Mouse (Mus musculus) layer of hippocampus, postnatal 25 days (tissue): Measurements from ENCODE around the gene Zmynd12. TPM values are rescaled to one million over a fixed set of nuclear protein-coding genes. Genes with fewer than 3 reads are reported as not detected.

Experiments
- DNase-seq, 2 experiments: peaks; one replicate each; pipeline ENCODE4 v3.0.0; 2022; ENCODE audit warnings: mixed read lengths in 2 of 2, low spot score in 1 of 2; ENCODE audit errors: extremely low spot score in 1 of 2
- total RNA-seq, 2 experiments: library from RNA; stranded (reverse); gene quantifications; 2 replicates each; pipeline ENCODE4 v1.2.3; 2021

The Zmynd12 gene
- total RNA-seq, 2 experiments from 2014 or later: 0.49 to 0.61 TPM

GRCm38 (mm10) chr4:119442539-119442938, 19.9 kb downstream of the Zmynd12 start:
- no peak for DNase-seq

- no peak for DNase-seq
These were observed 24.6 kb downstream of the Zmynd12 start for GRCm38 (mm10) chr4:119447261-119447660.

- DNase-seq: no peak
These were observed 25.2 kb downstream of the Zmynd12 start for GRCm38 (mm10) chr4:119447786-119448185.

DNA sequence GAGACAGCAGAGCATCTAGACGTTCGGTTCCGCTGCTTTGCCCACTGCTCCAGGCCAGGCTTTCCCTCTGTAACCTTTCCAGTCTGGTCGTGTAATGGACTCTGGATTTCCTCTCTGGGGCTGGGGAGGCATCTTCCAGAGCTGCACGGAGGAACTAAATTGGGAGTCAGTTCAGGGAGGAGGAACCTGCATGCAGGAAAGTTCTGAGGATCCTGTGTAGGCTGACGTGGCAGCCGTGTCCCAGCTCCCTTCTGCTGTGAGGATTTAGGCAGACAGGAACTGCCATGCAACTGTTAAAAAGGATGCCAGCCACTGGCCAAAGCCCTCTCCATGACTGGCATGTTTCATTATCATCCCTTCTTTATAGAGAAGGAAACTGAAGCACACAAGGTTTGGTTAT, 27.8 kb downstream of the Zmynd12 start:
- DNase-seq: no peak

DNA sequence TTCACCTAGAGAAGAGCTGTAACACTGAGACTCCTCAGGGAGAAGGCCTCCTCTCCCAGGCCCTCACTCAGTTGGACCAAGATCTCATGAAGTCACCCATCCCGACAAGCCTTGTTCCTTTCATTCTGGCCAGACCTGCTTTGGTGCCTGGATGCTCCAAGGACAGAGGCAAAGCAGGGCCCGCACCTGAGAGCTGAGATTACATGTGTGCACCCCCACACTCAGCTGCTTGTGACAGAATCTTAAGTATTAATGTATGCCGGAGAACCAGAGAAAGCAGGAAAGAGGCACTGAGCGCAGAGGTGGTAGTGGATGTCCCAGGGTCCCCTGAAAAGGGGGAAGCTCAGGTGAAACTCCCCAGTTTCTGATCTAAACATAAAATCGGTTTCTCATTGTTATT, 30.5 kb downstream of the Zmynd12 start:
- no peak for DNase-seq

DNA sequence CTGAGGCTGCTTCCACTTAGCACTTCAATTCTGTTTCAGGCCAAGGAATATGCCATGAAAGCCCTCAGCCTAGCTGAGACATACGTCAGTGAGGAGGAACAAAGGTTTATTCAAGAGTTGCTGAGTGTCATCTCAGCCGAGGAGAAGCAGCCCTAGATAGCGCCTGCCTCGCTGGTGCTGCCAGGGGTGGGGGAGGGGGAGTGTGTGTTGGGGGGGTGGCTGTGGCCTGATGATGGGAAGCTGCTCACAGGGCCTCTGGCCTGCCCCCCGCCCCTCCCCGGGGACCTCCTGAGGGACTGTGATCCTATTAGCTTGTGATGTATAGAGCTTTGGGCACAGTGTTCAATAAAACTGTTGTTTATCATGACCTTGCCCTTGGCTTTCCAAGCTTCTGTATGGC, 30.9 kb downstream of the Zmynd12 start:
- DNase-seq: no peak

DNA sequence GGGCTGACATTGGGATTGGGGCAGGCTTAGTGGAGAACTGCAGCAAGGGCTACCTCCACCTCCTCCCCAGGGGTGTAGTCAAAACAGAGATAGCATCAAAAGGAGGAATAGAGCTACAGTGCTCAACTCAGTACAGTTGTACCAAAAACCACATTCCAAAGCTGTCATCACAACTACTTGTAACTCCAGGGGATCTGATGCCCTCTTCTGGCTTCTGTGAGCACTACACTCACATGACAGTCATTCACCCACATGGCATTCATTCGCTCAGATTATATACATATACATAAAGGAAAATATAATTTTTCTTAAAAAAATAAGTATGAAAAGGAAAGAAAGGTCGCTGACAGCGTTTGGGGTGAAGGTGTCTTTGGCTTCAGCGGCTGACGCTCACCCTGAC, 37.7 kb downstream of the Zmynd12 start:
- peak in 1 of 2 experiments; percentile 45 for DNase-seq

DNA sequence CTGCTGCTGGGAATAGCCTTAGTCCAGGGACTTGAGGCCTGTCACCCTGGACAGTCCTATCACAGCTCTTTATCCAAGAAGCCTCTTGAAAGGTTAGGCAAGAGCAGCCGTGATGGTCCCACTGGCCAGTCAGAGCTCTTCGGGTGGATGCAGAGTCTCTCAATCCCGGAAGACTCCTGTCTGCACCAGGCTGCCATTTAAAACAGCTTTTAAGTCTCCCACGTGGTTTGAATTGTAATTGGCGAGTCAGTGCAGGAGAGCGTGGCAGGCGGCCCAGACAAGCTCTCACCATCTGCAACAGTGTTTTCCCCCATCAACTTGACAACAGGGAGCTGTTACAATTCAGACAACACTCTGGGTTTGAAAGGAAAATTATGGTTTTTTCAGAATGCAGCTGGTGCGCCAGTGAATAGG, 38.1 kb downstream of the Zmynd12 start:
- peak; percentile 61 to 67 for DNase-seq

GRCm38 (mm10) chr4:119462457-119462856, 39.8 kb downstream of the Zmynd12 start:
- DNase-seq: no peak

- DNase-seq: no peak
These were observed 40.5 kb downstream of the Zmynd12 start for GRCm38 (mm10) chr4:119462858-119463755.

DNA sequence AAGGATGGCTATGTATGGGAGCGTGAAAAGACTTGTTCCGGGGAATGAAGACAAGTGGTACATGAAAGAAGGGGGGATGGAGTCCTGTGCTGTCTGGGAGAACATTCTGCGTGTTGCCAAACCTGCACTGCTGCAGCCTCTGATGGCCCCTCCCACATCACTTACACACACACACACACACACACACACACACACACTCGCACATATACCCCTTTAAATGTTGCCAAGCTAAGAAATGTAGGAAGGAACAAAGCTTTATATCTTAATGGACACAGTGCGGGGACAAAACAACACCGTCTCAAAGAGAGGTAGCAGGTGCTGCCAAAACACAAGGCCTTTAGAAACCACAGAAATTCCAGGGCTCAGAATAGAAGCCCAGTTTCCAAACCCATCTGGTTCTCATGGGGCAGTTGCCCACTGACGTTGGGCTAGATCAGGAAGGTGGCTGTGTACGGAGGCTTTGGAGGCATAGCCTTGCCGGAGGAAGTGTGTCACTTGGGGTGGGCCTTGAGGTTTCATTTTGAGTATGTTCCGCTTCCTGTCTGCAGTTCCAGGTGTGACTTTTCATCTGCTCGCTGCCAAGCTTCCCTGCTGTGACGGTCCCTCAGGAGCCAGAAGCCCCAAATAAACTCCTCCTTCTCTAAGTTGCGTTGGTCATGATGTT, 41.3 kb downstream of the Zmynd12 start:
- no peak for DNase-seq

GRCm38 (mm10) chr4:119465841-119466240, 43.2 kb downstream of the Zmynd12 start:
- DNase-seq: no peak

GRCm38 (mm10) chr4:119467720-119468380, 45.2 kb downstream of the Zmynd12 start:
- no peak for DNase-seq

GRCm38 (mm10) chr4:119472545-119472944, 49.9 kb downstream of the Zmynd12 start:
- DNase-seq: no peak

- DNase-seq: no peak
These were observed 50.5 kb downstream of the Zmynd12 start for GRCm38 (mm10) chr4:119473150-119473549.

DNA sequence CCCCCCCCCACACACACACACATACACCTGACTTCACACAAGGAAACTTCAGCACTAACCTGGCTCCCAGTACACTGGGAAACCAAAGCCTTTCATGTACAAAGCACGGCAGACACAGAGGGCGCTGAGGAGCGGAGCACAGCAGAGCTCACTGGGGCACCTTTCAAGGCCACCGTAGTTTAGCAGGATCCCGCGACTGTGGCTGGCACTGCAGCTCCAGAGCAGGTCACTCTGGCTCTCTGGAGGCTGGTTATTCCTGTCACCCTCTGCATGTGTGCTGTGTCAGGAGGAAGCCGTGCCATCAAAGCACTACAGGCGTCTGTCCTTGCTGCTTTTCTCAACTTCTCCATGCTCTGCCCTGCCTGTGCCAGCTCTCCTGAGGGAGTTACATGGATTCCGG, 60.4 kb downstream of the Zmynd12 start:
- DNase-seq: no peak

GRCm38 (mm10) chr4:119484882-119485281, 62.3 kb downstream of the Zmynd12 start:
- no peak for DNase-seq

- no peak for DNase-seq
These were observed 67.1 kb downstream of the Zmynd12 start for GRCm38 (mm10) chr4:119489666-119490065.

DNA sequence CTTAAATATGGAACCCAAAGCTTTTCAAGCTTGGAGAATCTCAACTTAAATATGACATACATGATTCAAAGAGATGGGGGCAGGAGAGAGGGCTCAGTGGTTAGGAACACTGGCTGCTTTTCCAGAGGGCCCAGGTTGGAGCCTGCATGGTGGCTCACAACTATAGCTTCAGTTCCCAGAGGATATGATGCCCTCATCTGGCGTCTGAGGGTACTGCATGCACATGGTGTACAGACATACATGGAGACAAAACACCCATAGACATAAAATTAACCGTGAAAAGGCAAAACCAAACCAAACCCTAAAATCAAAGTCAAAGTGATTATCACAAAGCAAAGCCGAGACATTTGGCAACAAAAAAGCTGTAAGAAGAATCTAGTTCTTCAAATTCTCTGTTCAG, 68.2 kb downstream of the Zmynd12 start:
- DNase-seq: peak in 1 of 2 experiments; percentile 64

DNA sequence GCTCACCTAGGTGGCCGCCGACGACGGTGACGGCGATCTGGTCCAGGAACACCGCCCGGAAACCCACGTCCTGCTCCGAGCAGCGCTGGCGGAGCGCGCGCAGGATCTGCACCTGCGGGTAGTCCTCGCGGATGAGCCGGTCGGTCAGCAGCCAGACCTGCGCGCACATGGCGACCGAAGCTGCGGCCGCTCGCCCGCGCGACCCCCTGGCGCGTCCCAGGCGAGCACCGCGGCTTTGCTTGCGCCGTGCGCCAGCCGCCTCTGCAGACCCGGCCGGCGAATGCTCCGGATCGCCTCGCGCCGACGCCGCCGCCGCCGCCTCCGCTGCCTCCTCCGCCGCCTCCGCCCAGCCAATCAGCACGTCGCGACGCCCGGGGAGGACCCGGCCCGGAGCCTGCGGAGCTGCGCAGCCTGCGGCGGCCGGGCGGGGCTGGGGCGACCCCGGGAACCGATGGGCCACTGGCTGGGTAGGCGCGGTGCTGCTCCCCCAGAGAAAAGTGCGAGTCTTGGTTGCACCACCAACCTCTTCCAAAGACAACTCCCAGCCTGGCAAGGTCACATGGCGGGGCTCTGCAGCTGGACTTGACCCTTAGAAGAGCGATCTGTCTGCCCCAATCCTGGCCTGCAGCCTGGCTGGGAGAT, 69.8 kb downstream of the Zmynd12 start, which contains the start of gene Rimkla:
TSS of gene Rimkla (minus strand) at position 338 of the 642 bp plus-strand sequence.
- peak; percentile 53 to 56 for DNase-seq

DNA sequence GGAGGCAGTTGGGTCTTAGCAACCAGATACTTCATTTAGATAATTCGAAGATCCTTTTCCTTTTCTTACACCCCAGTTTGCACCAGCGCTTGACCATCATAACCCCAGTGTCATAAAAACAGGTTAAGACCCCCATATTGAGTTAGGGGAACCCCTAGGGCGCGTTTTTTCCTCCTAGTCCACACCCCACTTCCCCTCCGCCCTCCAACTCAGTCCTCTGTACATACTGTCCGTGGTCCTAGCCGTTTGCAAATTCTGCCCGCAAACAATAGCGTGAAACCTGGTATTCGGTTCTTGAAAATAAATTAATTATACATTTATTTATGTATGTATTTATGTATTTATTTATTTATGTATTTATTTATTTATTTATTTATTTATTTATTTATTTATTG, 70.3 kb downstream of the Zmynd12 start:
- no peak for DNase-seq
